Mouse (Mus musculus): ENCODE measurements at regions not wholly inside any gene's neighbourhood (a gene's known extent, or its start where the extent isn't known, plus 50 kb on each side); places are given as distances from the start of the nearest gene placed in this dataset.
"Not testable (repeated sequence)": the region's sequence is repeated elsewhere in the genome, so short reads cannot be mapped to it uniquely, and the experiment has no call there.

DNA sequence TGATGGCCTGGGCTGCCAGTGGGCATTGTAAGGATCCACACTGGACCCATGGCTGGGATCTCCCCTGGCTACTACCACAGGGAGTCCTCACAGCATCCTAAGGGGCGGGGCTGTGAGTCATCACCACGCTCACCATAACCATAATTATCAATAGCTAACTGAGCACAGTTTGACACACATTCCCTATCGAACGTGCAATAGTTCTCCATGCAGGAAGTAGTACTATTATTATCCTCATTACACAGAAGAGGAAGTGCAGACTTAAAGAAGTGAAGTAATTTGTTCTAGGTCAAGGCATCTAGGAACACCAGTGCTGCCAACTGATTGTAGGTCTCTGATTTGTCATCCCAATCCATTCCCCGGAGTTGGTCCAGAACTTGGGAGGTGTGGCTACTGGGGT is 84.1 kb upstream of the Trim2 start:
- no peak overlapping the region for H3K9ac ChIP-seq (replicated peaks)
- H3K27me3 ChIP-seq (ENCODE audit: insufficient read depth, low read length) = no peaks in the 10 kb centered on the region
- no peak for TF ChIP-seq CTCF (IDR thresholded peaks at IDR 0.05; ENCODE audit: low read depth)
- no peak for TF ChIP-seq EP300 (IDR thresholded peaks at IDR 0.05; ENCODE audit: low read depth)
- DNase-seq = no peak
- 66% methylated on average over 5 of the region's 5 CpGs for WGBS (ENCODE audit: insufficient replicate concordance)
- H3K4me2 ChIP-seq (ENCODE audit: low read depth, low read length) = no peak overlapping the region
- no peak overlapping the region for H3K27ac ChIP-seq (ENCODE audit: low read depth)
- no peak for ATAC-seq
- H3K36me3 ChIP-seq (replicated peaks; ENCODE audit: insufficient read depth, low read length) = no peaks in the 10 kb centered on the region
- no peak overlapping the region for H3K4me3 ChIP-seq (ENCODE audit: low read depth, low read length)
- no peaks in the 10 kb centered on the region for H3K9me3 ChIP-seq (ENCODE audit: low read length)
- H3K4me1 ChIP-seq (ENCODE audit: insufficient read depth) = peaks cover 2% of the 10 kb centered on the region; the same call in 1 of the 2 replicates

DNA sequence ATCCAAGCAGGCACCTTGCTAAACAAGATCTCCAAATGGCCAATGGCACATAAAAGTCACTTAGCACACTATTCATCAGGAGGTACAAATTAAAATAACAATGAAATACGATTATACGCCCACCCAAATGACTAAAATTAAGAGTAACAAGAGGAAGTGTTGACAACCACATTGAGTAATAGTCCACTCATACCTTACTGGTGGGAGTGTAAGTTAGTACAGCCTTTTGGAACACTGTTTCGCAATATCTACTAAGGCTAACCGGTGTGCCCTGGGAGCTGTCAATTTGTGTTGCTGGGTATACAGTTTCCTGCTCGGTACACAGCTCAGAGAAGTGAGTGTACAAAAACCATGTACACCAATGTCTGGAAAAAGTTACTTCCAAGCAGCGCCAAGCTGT is 81.8 kb upstream of the Trim2 start:
- no peaks in the 10 kb centered on the region for H3K9me3 ChIP-seq (ENCODE audit: low read length)
- no peak for DNase-seq
- WGBS (ENCODE audit: insufficient replicate concordance) = 42% methylated on average over 6 of the region's 6 CpGs
- H3K9ac ChIP-seq (replicated peaks) = no peak overlapping the region
- TF ChIP-seq CTCF (IDR thresholded peaks at IDR 0.05; ENCODE audit: low read depth) = no peak
- TF ChIP-seq EP300 (IDR thresholded peaks at IDR 0.05; ENCODE audit: low read depth) = no peak
- H3K4me2 ChIP-seq (ENCODE audit: low read depth, low read length) = no peak overlapping the region
- H3K27ac ChIP-seq (ENCODE audit: low read depth) = no peak overlapping the region
- H3K4me1 ChIP-seq (ENCODE audit: insufficient read depth) = peaks cover 4% of the 10 kb centered on the region
- H3K27me3 ChIP-seq (ENCODE audit: insufficient read depth, low read length) = no peaks in the 10 kb centered on the region
- H3K4me3 ChIP-seq (ENCODE audit: low read depth, low read length) = no peak overlapping the region
- no peaks in the 10 kb centered on the region for H3K36me3 ChIP-seq (replicated peaks; ENCODE audit: insufficient read depth, low read length)
- peak; percentile 81 for ATAC-seq

DNA sequence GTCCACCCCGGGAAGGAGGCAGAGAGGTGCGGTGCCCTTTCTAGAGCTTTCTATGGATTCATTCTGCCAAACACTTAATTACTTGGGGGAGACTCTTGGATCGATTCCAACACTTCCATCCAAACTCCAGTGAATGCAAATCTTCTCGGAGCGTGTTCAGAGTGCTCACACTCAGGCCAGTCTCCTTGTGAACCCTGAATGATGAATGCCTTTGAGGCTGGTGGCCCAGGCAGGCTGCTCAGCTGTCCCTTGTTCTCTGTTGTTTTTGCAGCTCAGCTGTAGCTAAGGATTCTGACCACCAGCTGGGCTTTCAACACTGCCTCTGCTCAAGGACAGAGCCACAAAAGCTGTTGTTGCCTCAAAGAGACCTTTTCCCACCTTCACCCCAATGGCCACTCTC is 79.0 kb upstream of the Trim2 start:
- peaks cover 5% of the 10 kb centered on the region for H3K4me1 ChIP-seq (ENCODE audit: insufficient read depth)

DNA sequence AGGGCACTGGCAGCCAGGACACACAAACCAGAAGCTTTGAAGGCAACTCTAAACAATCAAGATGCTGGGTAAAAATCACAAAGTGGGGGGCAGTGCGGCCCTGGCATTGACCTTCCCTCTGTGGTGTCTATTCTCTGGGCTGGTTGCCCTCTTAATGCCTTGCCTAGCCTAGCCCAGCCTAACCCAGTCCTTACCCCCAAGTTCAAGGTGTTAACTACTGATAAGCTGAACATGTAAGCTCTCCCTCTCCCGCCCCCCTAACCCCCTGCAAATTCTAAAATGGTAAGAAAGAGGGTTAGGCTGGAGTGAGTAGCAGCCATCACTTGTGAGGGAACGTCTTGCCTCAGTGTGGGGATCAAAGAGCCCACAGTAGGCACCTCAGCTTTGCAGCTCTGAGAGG is 76.9 kb upstream of the Trim2 start:
- DNase-seq (peak; percentile 22), ATAC-seq (peak; percentile 97)
- no peaks in the 10 kb centered on the region for H3K27me3 ChIP-seq (ENCODE audit: insufficient read depth, low read length)
- 49% methylated on average over 3 of the region's 3 CpGs for WGBS (ENCODE audit: insufficient replicate concordance)
- H3K36me3 ChIP-seq (replicated peaks; ENCODE audit: insufficient read depth, low read length) = no peaks in the 10 kb centered on the region
- H3K9ac ChIP-seq (replicated peaks) = peak overlapping the region; percentile 30
- H3K4me2 ChIP-seq (ENCODE audit: low read depth, low read length) = peak overlapping the region; percentile 55
- TF ChIP-seq EP300 (IDR thresholded peaks at IDR 0.05; ENCODE audit: low read depth) (peak; percentile 77), CTCF (IDR thresholded peaks at IDR 0.05; ENCODE audit: low read depth) (no peak)
- peaks cover 3% of the 10 kb centered on the region; the same call in 1 of the 2 replicates for H3K4me1 ChIP-seq (ENCODE audit: insufficient read depth)
- no peaks in the 10 kb centered on the region for H3K9me3 ChIP-seq (ENCODE audit: low read length)
- H3K27ac ChIP-seq (ENCODE audit: low read depth) = peak overlapping the region; percentile 51; the same call in 1 of the 2 replicates
- no peak overlapping the region for H3K4me3 ChIP-seq (ENCODE audit: low read depth, low read length)

More for the DNA sequence above, 79.0 kb upstream of the Trim2 start:
- Histone ChIP-seq H3K4me2 (ENCODE audit: low read depth, low read length) (no peak overlapping the region), H3K9me3 (ENCODE audit: low read length) (no peaks in the 10 kb centered on the region), H3K36me3 (replicated peaks; ENCODE audit: insufficient read depth, low read length) (no peaks in the 10 kb centered on the region), H3K27ac (ENCODE audit: low read depth) (no peak overlapping the region), H3K9ac (replicated peaks) (no peak overlapping the region), H3K4me3 (ENCODE audit: low read depth, low read length) (no peak overlapping the region), H3K27me3 (ENCODE audit: insufficient read depth, low read length) (no peaks in the 10 kb centered on the region)
- DNase-seq = no peak
- no peak for ATAC-seq
- WGBS (ENCODE audit: insufficient replicate concordance) = 80% methylated on average over 5 of the region's 5 CpGs
- TF ChIP-seq EP300 (IDR thresholded peaks at IDR 0.05; ENCODE audit: low read depth) = no peak

DNA sequence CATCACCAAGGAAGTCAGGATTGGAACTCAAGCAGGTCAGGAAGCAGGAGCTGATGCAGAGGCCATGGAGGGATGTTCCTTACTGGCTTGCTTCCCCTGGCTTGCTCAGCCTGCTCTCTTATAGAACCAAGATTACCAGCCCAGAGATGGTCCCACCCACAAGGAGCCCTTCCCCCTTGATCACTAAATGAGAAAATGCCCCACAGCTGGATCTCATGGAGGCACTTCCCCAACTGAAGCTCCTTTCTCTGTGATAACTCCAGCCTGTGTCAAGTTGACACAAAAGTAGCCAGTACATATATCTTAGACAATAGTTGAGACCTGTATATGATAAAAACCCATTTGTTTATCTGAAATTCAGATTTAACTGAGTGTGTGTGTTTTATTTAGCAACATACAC is 76.4 kb upstream of the Trim2 start:
- DNase-seq; H3K4me1 ChIP-seq (ENCODE audit: insufficient read depth): not testable (repeated sequence)
- H3K27ac ChIP-seq (ENCODE audit: low read depth) = peak overlapping the region; percentile 51; the same call in 1 of the 2 replicates

DNA sequence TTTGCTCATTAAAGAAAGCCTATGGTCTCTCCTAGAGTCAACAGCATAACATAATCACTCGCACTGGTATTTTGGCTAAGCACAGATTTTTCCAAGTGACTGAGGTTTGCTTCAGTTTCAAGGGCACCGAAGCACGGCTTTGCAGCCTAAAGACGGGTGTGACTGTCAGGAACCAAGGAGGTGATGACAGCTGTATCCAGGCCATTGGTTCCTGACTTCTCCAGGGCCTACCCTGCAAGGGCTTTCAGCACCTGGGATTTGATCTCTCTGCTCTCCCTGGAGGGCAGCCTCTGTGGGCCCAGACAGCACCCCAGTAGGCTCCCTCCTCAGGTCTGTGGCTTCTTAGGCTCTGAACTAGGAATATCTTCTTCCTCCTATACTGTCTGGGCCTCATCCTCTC is 75.3 kb upstream of the Trim2 start:
- Histone ChIP-seq H3K9me3 (ENCODE audit: low read length) (no peaks in the 10 kb centered on the region), H3K4me2 (ENCODE audit: low read depth, low read length) (no peak overlapping the region), H3K27ac (ENCODE audit: low read depth) (no peak overlapping the region), H3K4me1 (ENCODE audit: insufficient read depth) (peaks cover 3% of the 10 kb centered on the region; the same call in 1 of the 2 replicates), H3K9ac (replicated peaks) (no peak overlapping the region), H3K4me3 (ENCODE audit: low read depth, low read length) (no peak overlapping the region), H3K27me3 (ENCODE audit: insufficient read depth, low read length) (no peaks in the 10 kb centered on the region), H3K36me3 (replicated peaks; ENCODE audit: insufficient read depth, low read length) (no peaks in the 10 kb centered on the region)
- no peak for ATAC-seq
- no peak for TF ChIP-seq EP300 (IDR thresholded peaks at IDR 0.05; ENCODE audit: low read depth)
- TF ChIP-seq CTCF (IDR thresholded peaks at IDR 0.05; ENCODE audit: low read depth) = no peak
- WGBS (ENCODE audit: insufficient replicate concordance) = 79% methylated on average over 4 of the region's 4 CpGs
- DNase-seq = no peak

More for the DNA sequence above, 76.4 kb upstream of the Trim2 start:
- H3K9ac ChIP-seq (replicated peaks); H3K4me3 ChIP-seq (ENCODE audit: low read depth, low read length); H3K9me3 ChIP-seq (ENCODE audit: low read length); H3K36me3 ChIP-seq (replicated peaks; ENCODE audit: insufficient read depth, low read length); H3K27me3 ChIP-seq (ENCODE audit: insufficient read depth, low read length): not testable (repeated sequence)
- ATAC-seq = peak; percentile 58
- peak overlapping the region; percentile 55 for H3K4me2 ChIP-seq (ENCODE audit: low read depth, low read length)

DNA sequence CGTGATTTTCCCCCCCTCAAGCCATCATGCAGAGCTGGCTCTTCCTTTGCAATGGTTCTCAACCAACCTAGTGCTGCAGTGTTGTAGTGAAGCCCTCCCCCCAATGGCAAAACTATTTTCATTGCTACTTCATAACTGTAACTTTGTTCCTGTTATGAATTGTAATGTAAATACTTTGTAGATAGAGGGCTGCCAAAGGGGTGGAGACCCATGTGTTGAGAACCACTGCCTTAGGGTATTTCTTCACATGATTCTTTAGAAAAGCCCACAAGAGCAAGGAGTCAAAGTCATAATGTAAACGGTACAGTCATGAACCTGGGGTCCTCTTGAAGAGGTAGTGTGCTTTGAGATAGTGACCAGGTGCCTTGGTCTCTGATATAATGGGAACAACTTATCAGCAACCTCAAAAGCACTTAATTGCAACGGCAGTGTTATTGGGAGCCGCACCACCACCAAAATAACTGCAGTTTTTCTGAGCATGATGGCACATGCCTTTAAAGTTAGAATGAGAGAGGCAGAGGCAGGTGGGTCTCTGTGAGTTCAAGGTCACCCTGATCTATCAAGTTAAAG is 72.4 kb upstream of the Trim2 start:
- Histone ChIP-seq H3K4me1 (ENCODE audit: insufficient read depth) (peaks cover 10% of the 10 kb centered on the region), H3K4me3 (ENCODE audit: low read depth, low read length) (no peak overlapping the region), H3K9ac (replicated peaks) (no peak overlapping the region), H3K9me3 (ENCODE audit: low read length) (no peaks in the 10 kb centered on the region), H3K36me3 (replicated peaks; ENCODE audit: insufficient read depth, low read length) (no peaks in the 10 kb centered on the region), H3K27me3 (ENCODE audit: insufficient read depth, low read length) (no peaks in the 10 kb centered on the region), H3K27ac (ENCODE audit: low read depth) (no peak overlapping the region), H3K4me2 (ENCODE audit: low read depth, low read length) (no peak overlapping the region)
- WGBS (ENCODE audit: insufficient replicate concordance) = 53% methylated on average over 4 of the region's 4 CpGs
- DNase-seq (no peak), ATAC-seq (no peak)
- peak; percentile 51; the same call in 1 of the 2 replicates for TF ChIP-seq EP300 (IDR thresholded peaks at IDR 0.05; ENCODE audit: low read depth)
- no peak for TF ChIP-seq CTCF (IDR thresholded peaks at IDR 0.05; ENCODE audit: low read depth)

All from liver, postnatal 0 days (tissue).